Mouse (Mus musculus) NIH3T3 (cell line): Measurements from ENCODE around the gene Zfp13.
A peak's percentile ranks its signal among the peaks of the same experiment; 100 is the strongest.

Experiments used
- DNase-seq: peaks from one replicate; pipeline ENCODE4 v3.0.0-alpha.2; 2012; ENCODE audit warnings: low read depth

Gene Zfp13

GRCm38 (mm10) chr17:23592208-23592925 is 6.9 kb downstream of the Zfp13 start:
- peak; percentile 94 for DNase-seq

- no peak for DNase-seq
Measured at GRCm38 (mm10) chr17:23587253-23587652, 12.0 kb downstream of the Zfp13 start.

- peak; percentile 59 for DNase-seq
Measured at GRCm38 (mm10) chr17:23585721-23586491, 13.4 kb downstream of the Zfp13 start.

GRCm38 (mm10) chr17:23584786-23585185 is 14.5 kb downstream of the Zfp13 start:
- DNase-seq, result peak; percentile 37

GRCm38 (mm10) chr17:23575951-23576552 is 23.2 kb downstream of the Zfp13 start:
- DNase-seq, result no peak

- no peak for DNase-seq
Measured at GRCm38 (mm10) chr17:23574130-23574529, 25.2 kb downstream of the Zfp13 start.

- peak; percentile 34 for DNase-seq
Measured at GRCm38 (mm10) chr17:23572059-23572458, 27.2 kb downstream of the Zfp13 start.

GRCm38 (mm10) chr17:23571084-23571483 is 28.2 kb downstream of the Zfp13 start:
- DNase-seq, result peak; percentile 61

GRCm38 (mm10) chr17:23570017-23570416 is 29.3 kb downstream of the Zfp13 start:
- peak; percentile 78 for DNase-seq

GRCm38 (mm10) chr17:23568370-23568769 is 30.9 kb downstream of the Zfp13 start:
- no peak for DNase-seq

- no peak for DNase-seq
Measured at GRCm38 (mm10) chr17:23566787-23567186, 32.5 kb downstream of the Zfp13 start.

GRCm38 (mm10) chr17:23564368-23564715 is 34.9 kb downstream of the Zfp13 start:
- no peak for DNase-seq

- peak; percentile 99 for DNase-seq
Measured at GRCm38 (mm10) chr17:23563595-23564367, 35.5 kb downstream of the Zfp13 start, which contains the start of gene Zfp213. TSS of gene Zfp213 (minus strand) at chr17:23564238.

- DNase-seq, result peak; percentile 41
Measured at GRCm38 (mm10) chr17:23559767-23560166, 39.5 kb downstream of the Zfp13 start.

- DNase-seq, result no peak
Measured at GRCm38 (mm10) chr17:23555243-23555916, 43.9 kb downstream of the Zfp13 start.

- no peak for DNase-seq
Measured at GRCm38 (mm10) chr17:23554321-23554720, 45.0 kb downstream of the Zfp13 start.

- no peak for DNase-seq
Measured at GRCm38 (mm10) chr17:23553634-23554120, 45.6 kb downstream of the Zfp13 start.

GRCm38 (mm10) chr17:23552896-23553633 is 46.2 kb downstream of the Zfp13 start:
- no peak for DNase-seq

GRCm38 (mm10) chr17:23551963-23552362 is 47.3 kb downstream of the Zfp13 start:
- no peak for DNase-seq

GRCm38 (mm10) chr17:23551416-23551815 is 47.9 kb downstream of the Zfp13 start:
- DNase-seq, result peak; percentile 29

- no peak for DNase-seq
Measured at GRCm38 (mm10) chr17:23550856-23551255, 48.4 kb downstream of the Zfp13 start.
